Mouse (Mus musculus) left cerebral cortex, adult 11 months (tissue): Measurements from ENCODE around the gene Neil3.
A peak's percentile ranks its signal among the peaks of the same experiment; 100 is the strongest.

ENCODE experiments used
- DNase-seq: peaks from one replicate; pipeline ENCODE4 v3.0.0; 2022; ENCODE audit warnings: low spot score

Gene Neil3

DNA sequence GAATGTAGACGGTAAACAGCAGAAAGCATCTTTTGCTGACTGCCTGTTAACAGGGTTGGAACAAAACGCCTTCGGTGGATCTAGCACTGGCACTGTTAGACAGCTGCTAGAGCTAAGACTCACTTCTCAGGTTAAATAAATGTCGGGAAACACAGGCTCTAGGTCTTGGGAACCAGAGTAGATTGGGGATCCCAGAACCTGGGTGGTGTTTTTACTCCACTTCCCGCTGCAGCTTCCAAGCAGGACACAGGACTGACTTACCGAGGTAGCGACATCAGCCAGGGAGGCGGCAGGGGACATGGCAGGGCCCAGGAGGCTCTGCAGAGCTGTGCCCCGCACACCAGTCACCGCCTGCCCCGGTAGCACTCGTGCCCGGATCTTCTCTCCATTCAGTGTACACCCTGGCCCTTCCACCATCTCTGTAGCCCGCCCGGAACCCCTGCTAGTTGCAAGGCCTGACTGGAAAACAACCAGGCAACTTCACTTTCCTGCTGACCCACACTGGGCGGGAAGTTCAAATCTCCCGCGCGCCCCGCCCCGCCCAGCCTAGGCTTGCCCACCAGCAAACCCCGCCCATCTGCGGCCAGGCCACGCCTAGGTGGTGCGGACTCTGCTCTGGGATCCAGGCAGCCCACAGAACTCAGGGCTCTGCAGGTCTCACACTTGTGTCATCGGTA is at the start of gene Neil3:
Gene Neil3, minus strand, starts transcription at position 571 of the 677 bp plus-strand sequence.
- DNase-seq = no peak

DNA sequence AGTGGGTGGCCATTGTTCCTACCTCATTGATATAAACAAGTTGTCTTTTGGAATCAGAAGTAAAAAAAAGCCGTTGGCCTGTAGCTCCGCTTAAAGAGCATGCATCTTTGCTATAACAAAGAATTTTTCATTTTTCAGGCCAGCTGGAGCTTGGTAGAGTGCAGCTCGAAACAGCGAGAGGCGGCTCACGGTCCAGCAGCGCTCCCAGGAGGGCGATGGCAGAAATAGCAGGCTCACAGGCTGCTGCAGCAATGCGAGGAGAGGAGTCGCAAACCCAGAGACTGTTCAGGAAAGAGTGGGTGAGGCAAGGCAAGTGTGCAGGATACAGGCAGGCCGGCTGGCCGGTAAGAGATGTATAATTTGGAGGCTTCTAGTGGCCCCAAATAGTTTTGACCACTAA is 42.0 kb upstream of the Neil3 start:
- DNase-seq = peak; percentile 28

DNA sequence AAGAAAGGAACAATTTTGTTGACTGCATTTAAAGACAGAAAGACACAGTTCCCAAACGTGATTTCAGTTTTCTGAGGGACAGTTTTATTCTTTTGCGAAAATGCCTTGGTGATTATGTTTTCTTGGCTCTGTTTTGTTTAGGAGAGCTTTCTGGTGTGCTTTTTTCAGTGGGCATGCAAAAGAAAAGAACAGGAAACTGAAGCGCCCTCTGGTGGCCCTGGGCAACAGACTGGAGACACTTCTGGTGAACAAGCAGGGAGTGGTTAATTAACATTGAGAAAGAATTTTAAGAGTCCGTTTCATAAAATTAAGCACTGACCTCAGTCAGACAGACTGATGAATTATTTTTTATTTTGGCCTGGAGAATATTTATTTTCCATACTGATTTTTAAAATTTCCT is 25.1 kb upstream of the Neil3 start:
- DNase-seq = peak; percentile 14

DNA sequence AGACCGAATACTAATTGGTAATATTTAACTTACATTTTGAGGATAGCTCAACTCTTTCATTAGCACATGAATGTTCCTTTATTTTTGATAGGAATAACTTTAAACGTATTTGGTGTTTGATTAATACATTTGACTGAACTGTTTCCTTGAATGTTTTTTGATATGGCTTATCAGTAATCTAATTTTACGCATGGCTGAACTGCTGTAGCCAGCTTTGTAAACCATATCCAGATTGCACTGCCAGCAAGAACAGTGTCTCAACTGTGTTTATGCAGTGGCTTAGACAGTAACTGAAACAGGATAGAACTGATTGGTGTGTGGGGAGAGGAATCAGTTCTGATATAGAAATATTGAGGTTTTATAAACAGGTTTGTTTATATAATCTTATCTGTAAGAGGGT is 22.6 kb upstream of the Neil3 start:
- DNase-seq = no peak

GRCm38 (mm10) chr8:53630618-53631017 is 8.2 kb downstream of the Neil3 start:
- DNase-seq = no peak

- DNase-seq = no peak
These were observed 9.9 kb downstream of the Neil3 start for GRCm38 (mm10) chr8:53628864-53629415.

- DNase-seq = no peak
These were observed 15.4 kb downstream of the Neil3 start for GRCm38 (mm10) chr8:53623425-53623824.

- no peak for DNase-seq
These were observed 19.7 kb downstream of the Neil3 start for GRCm38 (mm10) chr8:53619196-53619595.

DNA sequence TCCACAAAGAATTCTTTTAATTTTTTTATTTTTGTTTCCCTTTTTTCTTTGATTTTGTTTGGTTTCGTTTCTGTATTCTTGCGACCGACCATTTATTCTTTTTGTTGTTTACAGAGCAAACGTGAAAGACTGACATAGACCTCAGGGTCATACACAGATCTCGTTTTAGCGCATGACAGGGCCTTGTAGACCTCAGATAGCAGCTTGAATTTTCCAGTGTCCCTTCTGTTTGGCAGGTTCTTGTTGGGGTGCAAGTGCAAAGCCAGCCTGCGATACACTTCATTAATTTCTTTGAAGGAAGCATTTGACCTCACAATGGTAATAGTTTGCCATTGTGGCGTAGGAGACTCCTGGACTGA is 24.6 kb downstream of the Neil3 start:
- DNase-seq = no peak

GRCm38 (mm10) chr8:53613577-53614287 is 25.1 kb downstream of the Neil3 start:
- no peak for DNase-seq

DNA sequence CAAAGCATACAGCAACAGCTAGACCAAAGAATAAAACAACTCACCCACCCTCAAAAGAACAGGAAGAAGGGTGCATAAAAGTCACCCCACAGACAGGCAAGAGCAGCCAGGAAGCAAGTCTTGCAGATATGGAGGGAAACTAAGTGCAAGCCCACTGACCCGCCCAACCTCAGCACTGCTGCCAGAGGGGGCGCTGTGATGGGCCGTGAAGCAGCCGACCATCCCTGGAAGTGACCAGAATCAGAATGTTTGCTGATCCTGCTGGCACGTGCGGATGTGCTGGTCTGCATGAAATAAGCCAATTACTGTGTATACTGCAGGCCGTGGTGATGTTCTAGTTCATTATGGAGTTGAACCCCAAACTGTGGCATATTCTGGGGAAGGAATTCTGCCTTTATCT is 26.6 kb downstream of the Neil3 start:
- no peak for DNase-seq

DNA sequence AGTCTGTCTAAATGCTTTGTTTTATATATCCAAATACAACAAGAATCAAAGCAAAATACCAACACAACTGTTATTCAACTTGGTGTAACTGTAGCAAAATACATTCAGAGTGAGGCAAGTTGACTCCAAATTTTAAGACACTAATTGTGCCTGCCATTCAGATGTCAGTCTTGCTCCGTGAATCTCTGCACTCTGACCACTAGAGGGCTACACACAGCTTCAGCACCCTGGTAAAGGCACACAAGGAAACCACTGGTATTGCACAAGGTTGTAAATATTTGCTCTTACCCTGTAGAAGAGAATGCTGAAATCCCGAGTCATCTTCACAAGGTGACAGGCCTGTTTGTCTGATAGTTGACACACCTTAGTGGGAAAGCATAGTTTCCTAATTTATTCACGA is 31.8 kb downstream of the Neil3 start:
- no peak for DNase-seq

DNA sequence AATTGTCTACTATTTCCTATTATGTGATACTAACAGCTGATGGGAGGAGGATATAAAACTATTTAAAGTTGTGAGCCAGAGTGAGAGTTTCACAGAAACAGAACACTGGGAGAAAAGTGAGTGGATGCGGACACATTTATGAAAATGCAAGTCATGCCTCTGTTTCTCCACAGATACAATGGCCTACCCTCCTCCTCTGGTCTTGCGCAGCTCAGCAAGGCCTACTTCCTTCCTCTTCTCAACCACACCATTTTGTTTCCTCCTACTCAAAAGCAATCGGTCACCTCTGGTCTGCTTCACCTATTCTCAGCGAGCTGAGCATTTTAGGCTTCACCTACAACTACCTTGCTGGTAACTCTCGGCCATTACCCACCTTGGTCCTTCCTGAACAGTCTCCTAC is 34.0 kb downstream of the Neil3 start:
- no peak for DNase-seq

- DNase-seq = no peak
These were observed 35.2 kb downstream of the Neil3 start for GRCm38 (mm10) chr8:53603672-53604071.

GRCm38 (mm10) chr8:53600826-53601225 is 38.0 kb downstream of the Neil3 start:
- DNase-seq = no peak

DNA sequence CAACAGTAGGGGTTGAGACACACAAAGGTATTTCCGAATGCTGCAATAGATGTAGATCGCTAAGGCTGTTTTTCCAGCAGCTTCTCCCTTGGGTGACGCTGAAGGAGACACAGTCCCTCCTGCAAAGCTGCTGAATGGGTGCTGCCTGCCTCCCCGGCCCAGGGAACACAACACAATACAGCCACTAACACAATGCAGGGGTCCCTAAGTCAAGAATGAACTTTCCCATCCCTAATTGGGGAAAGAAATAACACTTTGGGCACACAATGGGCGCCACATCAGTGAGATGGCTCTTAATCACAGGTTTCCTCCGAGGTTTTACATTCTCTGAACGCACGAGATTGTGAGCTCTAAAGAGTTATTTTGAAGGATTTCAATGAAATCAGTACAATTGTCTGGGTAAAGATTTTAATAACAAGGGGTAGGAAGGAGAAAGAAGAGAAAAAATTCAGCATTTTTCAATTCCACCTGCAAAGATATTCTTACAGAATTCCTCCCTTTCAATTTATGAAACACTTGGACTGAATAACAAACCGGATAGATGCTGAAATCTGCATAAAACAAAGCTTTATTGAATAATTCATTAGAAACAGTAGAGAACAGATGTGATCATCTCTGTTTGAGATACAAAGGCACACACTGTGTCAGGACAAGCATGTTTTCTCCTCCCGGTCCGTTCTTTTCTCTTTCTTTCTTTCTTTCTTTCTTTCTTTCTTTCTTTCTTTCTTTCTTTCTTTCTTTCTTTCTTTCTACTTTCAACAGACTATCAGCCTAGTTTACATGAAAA is 38.6 kb downstream of the Neil3 start:
- no peak for DNase-seq

DNA sequence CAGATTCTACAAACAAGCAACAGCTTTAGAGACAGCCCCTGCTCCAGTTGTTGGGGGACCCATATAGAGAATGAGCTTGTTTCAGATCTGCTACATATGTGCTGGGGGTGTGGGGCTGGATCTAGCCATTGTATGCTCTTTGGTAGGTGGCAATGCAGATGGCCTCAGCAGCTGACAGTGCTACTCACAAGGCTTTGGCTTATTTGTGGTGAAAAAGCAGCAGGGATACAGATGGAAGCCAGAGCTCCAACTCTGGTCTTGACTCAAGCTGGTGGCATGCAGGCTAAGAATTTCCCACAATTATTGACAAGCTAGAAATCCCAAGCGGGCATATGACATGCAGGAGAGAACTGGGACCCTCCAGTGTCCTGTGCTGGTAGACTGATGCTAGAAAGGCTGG is 40.8 kb downstream of the Neil3 start:
- no peak for DNase-seq

- no peak for DNase-seq
These were observed 47.1 kb downstream of the Neil3 start for GRCm38 (mm10) chr8:53591777-53592176.

GRCm38 (mm10) chr8:53573600-53573999 is 65.3 kb downstream of the Neil3 start:
- DNase-seq = no peak

DNA sequence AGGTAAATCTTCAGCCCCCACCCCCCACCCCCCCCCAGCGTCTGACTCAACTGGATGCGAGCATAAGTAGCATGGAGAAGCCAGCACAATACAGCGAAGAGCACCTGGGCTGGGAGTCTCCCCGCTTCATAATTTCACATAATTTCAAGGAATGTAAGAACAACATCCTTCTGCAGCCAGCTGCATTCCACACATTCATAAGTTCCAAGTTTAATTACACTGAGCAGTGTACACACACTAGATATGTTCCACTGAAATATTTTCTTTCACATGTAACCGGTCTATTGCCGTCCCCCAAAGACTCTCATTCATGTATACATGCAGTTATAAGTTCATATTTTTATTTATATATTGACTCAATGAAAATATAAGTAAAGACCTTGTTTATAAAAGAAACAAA is 72.6 kb downstream of the Neil3 start:
- DNase-seq = no peak

DNA sequence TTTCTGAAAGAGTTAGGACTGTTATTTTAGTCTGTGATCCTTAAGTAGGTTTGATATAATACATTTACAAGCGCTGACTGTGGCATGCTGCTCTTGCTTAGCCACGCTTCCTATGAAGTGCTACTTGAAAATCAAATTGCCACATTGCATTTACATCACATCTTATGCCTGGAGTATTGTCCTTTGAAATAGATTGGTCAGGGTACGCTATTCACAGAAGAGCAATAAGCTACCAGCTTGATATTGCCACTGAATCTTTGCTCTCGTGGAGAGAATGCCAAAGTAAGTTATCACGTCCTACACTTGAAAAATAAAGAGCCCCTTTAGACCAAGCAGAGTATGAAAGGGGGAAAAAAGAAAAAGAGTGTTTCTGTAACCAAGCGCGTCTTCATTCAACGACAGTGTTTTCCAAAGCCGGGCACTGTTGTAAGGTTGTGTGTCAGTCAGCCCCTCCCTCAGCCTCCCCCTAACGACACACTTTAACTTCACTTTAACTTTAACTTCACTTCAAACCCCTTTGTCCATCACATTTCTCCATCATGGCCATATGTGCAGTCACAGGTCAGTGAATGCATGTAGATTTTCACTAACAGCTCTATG is 76.3 kb downstream of the Neil3 start:
- no peak for DNase-seq

GRCm38 (mm10) chr8:53539585-53539984 is 99.3 kb downstream of the Neil3 start:
- no peak for DNase-seq
